Mouse (Mus musculus): ENCODE data around the gene Epn2. TPM values are rescaled to one million over a fixed set of nuclear protein-coding genes. Genes with fewer than 3 reads are reported as not detected.
A peak's percentile ranks its signal among the peaks of the same experiment; 100 is the strongest.

Epn2 gene
- polyA plus RNA-seq, 1 experiment from 2014 or later = 44.3 TPM

- Histone ChIP-seq H3K4me3 (peak overlapping the region; percentile 11; the same call in 1 of the 2 replicates), H3K4me2 (replicated peaks) (peak overlapping the region; percentile 51), H3K4me1 (peaks cover 20% of the 10 kb centered on the region), H3K27ac (no peak overlapping the region), H3K36me3 (no peaks in the 10 kb centered on the region), H3K9me3 (replicated peaks) (no peaks in the 10 kb centered on the region), H3K9ac (peak overlapping the region; percentile 53), H3K27me3 (no peaks in the 10 kb centered on the region; the same call in 1 of the 2 replicates)
- WGBS = 13% methylated on average over 18 of the region's 22 CpGs
- no peak for ATAC-seq (ENCODE audit: low FRiP score)
Measured at GRCm38 (mm10) chr11:61615686-61616522, 36.4 kb upstream of the Epn2 start.

DNA sequence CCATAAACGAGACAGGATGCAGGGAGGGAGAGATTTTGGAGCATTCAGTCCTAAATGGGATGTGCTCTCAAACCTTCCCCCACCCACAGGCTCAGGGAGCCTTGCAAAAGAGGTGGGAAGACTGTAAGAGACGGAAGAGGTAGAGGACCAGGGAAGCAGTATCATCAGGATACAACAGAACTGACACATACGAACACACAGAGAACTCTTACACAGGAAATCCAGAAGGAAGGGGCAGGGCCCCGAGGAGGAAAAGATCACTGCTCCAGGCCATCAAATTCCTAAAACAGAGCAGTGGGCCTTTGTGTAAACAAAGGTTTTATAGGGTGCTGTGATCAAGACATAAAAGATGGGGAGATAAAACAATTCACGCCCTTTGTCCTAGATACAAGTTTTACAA is 34.9 kb upstream of the Epn2 start:
- no peak for ATAC-seq (ENCODE audit: low FRiP score)
- Histone ChIP-seq H3K9me3 (replicated peaks) (no peaks in the 10 kb centered on the region), H3K4me2 (replicated peaks) (no peak overlapping the region), H3K36me3 (no peaks in the 10 kb centered on the region), H3K27ac (no peak overlapping the region), H3K4me3 (no peak overlapping the region), H3K9ac (no peak overlapping the region), H3K27me3 (no peaks in the 10 kb centered on the region; the same call in 1 of the 2 replicates), H3K4me1 (peaks cover 12% of the 10 kb centered on the region)
- WGBS = 68% methylated on average over 5 of the region's 5 CpGs

GRCm38 (mm10) chr11:61612116-61612635 is 32.7 kb upstream of the Epn2 start:
- no peaks in the 10 kb centered on the region for H3K36me3 ChIP-seq
- no peak overlapping the region for H3K4me3 ChIP-seq
- peaks cover 12% of the 10 kb centered on the region for H3K4me1 ChIP-seq
- no peak overlapping the region for H3K27ac ChIP-seq
- H3K27me3 ChIP-seq = no peaks in the 10 kb centered on the region; the same call in 1 of the 2 replicates
- peaks cover 8% of the 10 kb centered on the region; the same call in 1 of the 2 replicates for H3K9me3 ChIP-seq (replicated peaks)
- H3K4me2 ChIP-seq (replicated peaks) = no peak overlapping the region
- no peak for ATAC-seq (ENCODE audit: low FRiP score)
- 85% methylated on average over 4 of the region's 4 CpGs for WGBS
- no peak overlapping the region for H3K9ac ChIP-seq

DNA sequence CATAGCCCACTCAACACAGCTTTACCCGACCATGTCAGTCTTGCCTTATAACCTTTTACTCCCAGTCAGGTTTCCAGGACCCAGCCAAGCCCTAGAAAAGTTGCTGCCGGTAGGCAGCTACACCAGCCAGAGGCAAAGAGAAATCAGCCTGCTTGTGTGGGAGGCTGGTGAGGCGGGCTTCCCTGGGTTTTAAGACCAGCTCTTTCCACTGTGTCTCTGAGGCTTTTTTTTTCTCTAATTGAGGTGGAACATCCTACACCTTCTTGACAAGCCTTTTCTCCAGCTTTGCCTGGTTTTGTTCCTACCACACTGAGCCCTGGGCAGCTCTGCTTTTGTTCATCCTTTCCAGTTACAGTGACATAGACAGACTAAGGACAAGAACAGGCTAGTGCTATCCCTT is 31.7 kb upstream of the Epn2 start:
- Histone ChIP-seq H3K27ac (no peak overlapping the region), H3K4me3 (no peak overlapping the region), H3K27me3 (no peaks in the 10 kb centered on the region; the same call in 1 of the 2 replicates), H3K9me3 (replicated peaks) (peaks cover 12% of the 10 kb centered on the region), H3K4me1 (peaks cover 9% of the 10 kb centered on the region), H3K9ac (no peak overlapping the region), H3K4me2 (replicated peaks) (no peak overlapping the region), H3K36me3 (no peaks in the 10 kb centered on the region)
- WGBS = 84% methylated on average over 3 of the region's 3 CpGs
- ATAC-seq (ENCODE audit: low FRiP score) = no peak

DNA sequence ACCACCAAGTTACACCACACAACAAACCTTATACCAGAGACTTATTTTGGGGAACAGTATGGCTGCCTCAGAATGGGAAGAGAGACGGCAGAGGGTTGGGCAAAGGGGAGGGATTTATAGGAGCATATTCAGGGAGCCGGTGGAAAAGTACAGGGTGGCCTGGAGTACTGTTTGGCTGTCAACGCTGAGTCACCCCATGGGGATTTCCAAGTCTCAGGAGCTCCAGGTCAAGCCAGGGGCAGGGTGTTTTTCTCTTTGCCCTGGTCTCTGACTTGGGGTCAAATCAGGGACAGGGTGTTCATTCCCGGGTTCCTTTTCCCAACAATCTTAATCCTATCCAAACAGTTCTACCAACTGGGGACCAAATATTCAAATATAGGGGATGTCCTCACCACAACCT is 28.6 kb upstream of the Epn2 start:
- 75% methylated on average over 4 of the region's 4 CpGs for WGBS

DNA sequence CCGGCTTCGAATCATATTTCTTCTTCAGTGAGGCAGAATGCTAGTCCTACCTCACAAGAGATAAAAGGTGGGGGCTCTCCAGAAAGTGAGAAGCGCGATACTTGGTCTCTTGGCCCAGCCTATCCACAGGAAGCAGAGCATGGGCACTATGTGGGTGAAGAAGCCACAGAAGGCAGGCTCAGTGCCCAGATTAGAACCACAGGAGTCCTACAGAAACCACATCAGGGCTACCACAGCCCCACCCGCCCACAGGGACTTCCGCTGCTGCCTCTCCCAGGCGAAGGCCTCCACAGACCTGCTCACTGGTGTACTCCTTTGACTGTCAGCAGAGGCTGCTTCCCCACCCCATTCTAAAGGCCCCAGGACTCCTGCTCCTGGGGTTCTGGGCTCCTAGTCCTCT is 23.2 kb upstream of the Epn2 start:
- ATAC-seq (ENCODE audit: low FRiP score) = no peak
- H3K4me2 ChIP-seq (replicated peaks) = no peak overlapping the region
- no peak overlapping the region for H3K27ac ChIP-seq
- H3K27me3 ChIP-seq = 0 out of 2 replicates have a peak, but pooled peaks cover 4% of the 10 kb centered on the region
- H3K36me3 ChIP-seq = no peaks in the 10 kb centered on the region
- peaks cover 9% of the 10 kb centered on the region for H3K9me3 ChIP-seq (replicated peaks)
- H3K4me3 ChIP-seq = no peak overlapping the region
- 97% methylated on average over 7 of the region's 7 CpGs for WGBS
- no peak overlapping the region for H3K9ac ChIP-seq
- H3K4me1 ChIP-seq = no peaks in the 10 kb centered on the region

More for the DNA sequence above, 28.6 kb upstream of the Epn2 start:
- Histone ChIP-seq H3K9me3 (replicated peaks) (peaks cover 13% of the 10 kb centered on the region), H3K9ac (no peak overlapping the region), H3K4me1 (no peaks in the 10 kb centered on the region), H3K36me3 (no peaks in the 10 kb centered on the region), H3K27me3 (no peaks in the 10 kb centered on the region), H3K4me3 (no peak overlapping the region), H3K4me2 (replicated peaks) (no peak overlapping the region), H3K27ac (no peak overlapping the region)
- no peak for ATAC-seq (ENCODE audit: low FRiP score)

DNA sequence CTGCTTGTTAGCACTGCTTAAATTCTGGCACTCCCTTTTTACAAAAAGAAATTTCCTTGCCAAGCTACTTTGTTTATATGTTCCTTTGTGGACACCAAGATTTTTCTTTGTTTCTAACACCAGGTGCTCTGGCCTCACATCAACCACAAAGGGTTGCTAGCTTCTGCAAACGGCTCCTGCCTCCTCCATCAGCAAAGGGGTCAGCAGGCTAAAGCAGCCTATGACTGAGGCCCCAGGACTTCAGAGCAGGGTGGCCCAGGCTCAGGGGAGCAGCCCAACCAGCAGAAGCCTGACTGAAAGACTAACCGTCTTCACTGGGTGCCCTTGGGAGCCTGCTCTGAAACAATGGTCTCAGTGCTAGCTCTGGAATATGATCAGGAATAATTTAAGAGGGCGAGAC is 22.0 kb upstream of the Epn2 start:
- ATAC-seq (ENCODE audit: low FRiP score) = no peak
- peaks cover 4% of the 10 kb centered on the region; the same call in 1 of the 2 replicates for H3K9me3 ChIP-seq (replicated peaks)
- H3K36me3 ChIP-seq = no peaks in the 10 kb centered on the region
- no peak overlapping the region for H3K9ac ChIP-seq
- H3K27ac ChIP-seq = no peak overlapping the region
- no peak overlapping the region for H3K4me3 ChIP-seq
- H3K4me1 ChIP-seq = no peaks in the 10 kb centered on the region
- 54% methylated on average over 3 of the region's 3 CpGs for WGBS
- H3K4me2 ChIP-seq (replicated peaks) = no peak overlapping the region
- H3K27me3 ChIP-seq = 0 out of 2 replicates have a peak, but pooled peaks cover 4% of the 10 kb centered on the region

DNA sequence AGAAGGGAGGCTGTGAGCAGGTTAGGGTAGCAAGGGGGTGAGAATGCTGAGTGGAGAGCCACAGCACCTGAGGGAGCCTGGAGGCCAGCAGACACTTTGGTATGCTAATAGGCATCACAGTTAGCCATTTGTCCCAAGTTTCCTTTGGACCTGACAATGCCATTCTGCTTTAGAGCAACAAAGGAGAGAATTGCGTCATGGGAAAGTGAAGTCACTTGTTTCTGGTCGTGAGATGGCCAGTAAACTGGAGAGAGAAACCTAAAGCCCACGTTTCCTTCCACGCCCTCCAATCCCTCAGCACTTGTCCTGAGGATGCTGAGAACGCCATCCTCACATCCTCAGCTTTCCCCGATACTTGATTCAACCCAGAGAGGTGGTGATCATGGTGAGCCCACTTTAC is 18.9 kb upstream of the Epn2 start:
- Histone ChIP-seq H3K9me3 (replicated peaks) (no peaks in the 10 kb centered on the region), H3K4me1 (no peaks in the 10 kb centered on the region), H3K36me3 (no peaks in the 10 kb centered on the region), H3K9ac (no peak overlapping the region), H3K4me2 (replicated peaks) (no peak overlapping the region), H3K4me3 (no peak overlapping the region), H3K27ac (no peak overlapping the region), H3K27me3 (0 out of 2 replicates have a peak, but pooled peaks cover 4% of the 10 kb centered on the region)
- no peak for ATAC-seq (ENCODE audit: low FRiP score)
- 56% methylated on average over 6 of the region's 6 CpGs for WGBS

DNA sequence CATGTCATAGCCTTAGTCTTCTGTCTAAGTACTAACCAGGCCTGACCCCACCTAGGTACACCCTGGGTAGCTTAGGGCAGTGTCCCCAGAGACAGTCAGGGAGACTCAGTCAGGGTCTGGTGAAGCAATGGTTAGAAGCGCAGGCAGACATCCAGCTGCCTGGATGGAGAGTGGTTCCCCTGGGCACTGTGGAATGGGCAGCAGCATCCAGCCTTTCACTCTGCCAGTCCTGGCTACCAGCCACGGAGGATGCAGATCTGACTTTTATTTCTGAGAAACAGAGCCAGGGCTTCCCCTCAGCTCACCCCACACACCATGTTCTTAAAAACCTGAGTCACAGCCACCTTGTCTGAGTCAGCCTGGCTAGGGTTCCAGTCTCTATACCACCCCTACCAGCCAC is 18.0 kb upstream of the Epn2 start:
- WGBS = 84% methylated on average over 2 of the region's 2 CpGs
- no peak overlapping the region for H3K4me2 ChIP-seq (replicated peaks)
- no peaks in the 10 kb centered on the region for H3K4me1 ChIP-seq
- no peaks in the 10 kb centered on the region for H3K36me3 ChIP-seq
- H3K27ac ChIP-seq = no peak overlapping the region
- ATAC-seq (ENCODE audit: low FRiP score) = no peak
- H3K9me3 ChIP-seq (replicated peaks) = no peaks in the 10 kb centered on the region
- H3K9ac ChIP-seq = no peak overlapping the region
- H3K4me3 ChIP-seq = no peak overlapping the region
- 0 out of 2 replicates have a peak, but pooled peaks cover 4% of the 10 kb centered on the region for H3K27me3 ChIP-seq

DNA sequence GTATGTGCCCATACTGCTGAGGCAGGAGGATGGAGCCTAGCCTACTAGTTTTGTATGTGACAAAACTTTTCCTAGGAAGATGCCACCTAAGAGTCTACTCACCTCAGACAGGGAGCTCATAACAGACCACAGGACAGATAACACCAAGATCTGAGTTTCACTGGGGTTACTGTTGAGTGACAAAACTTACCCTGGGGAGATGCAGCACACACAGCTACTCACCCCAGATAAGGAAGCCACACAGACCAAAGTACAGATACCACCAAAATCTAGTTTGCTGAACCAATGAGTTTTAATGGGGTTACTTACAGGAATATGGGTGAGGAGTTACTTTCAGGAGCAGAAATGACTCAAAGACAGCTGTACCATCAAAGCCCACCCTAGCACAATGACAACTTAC is 13.6 kb upstream of the Epn2 start:
- no peak for ATAC-seq (ENCODE audit: low FRiP score)
- Histone ChIP-seq H3K27ac (no peak overlapping the region), H3K4me3 (no peak overlapping the region), H3K9ac (no peak overlapping the region), H3K4me1 (no peaks in the 10 kb centered on the region), H3K9me3 (replicated peaks) (no peaks in the 10 kb centered on the region), H3K36me3 (no peaks in the 10 kb centered on the region), H3K27me3 (no peaks in the 10 kb centered on the region), H3K4me2 (replicated peaks) (no peak overlapping the region)

DNA sequence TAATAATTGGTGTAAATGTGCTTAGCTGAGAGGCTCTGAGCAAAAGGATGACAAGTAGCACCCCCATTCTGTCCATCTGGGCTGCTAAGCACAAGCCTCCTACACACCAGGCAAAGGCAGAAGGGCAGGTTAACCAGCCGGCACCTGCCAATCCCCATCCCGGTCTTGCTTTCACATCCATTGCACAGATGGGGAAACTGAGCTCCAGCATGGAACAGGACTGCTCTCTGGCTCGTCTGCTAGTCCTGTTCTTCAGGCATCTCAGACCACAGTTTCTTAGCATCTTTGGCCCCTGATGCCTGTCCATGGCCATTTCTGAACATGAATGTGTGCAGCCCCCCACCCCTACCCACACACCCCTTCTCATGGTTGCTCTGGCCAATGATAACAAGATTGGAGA is 12.6 kb upstream of the Epn2 start:
- H3K27me3 ChIP-seq = no peaks in the 10 kb centered on the region
- no peaks in the 10 kb centered on the region for H3K9me3 ChIP-seq (replicated peaks)
- H3K4me2 ChIP-seq (replicated peaks) = no peak overlapping the region
- no peak overlapping the region for H3K27ac ChIP-seq
- no peaks in the 10 kb centered on the region for H3K36me3 ChIP-seq
- no peak overlapping the region for H3K4me3 ChIP-seq
- 85% methylated on average over 3 of the region's 3 CpGs for WGBS
- ATAC-seq (ENCODE audit: low FRiP score) = no peak
- no peaks in the 10 kb centered on the region for H3K4me1 ChIP-seq
- H3K9ac ChIP-seq = no peak overlapping the region

GRCm38 (mm10) chr11:61590516-61591213 is 11.2 kb upstream of the Epn2 start:
- 48% methylated on average over 7 of the region's 7 CpGs for WGBS
- Histone ChIP-seq H3K4me1 (no peaks in the 10 kb centered on the region), H3K9me3 (replicated peaks) (no peaks in the 10 kb centered on the region)

More at GRCm38 (mm10) chr11:61590516-61591213, 11.2 kb upstream of the Epn2 start:
- no peak overlapping the region for H3K4me3 ChIP-seq
- no peaks in the 10 kb centered on the region for H3K27me3 ChIP-seq
- no peak overlapping the region for H3K4me2 ChIP-seq (replicated peaks)
- ATAC-seq (ENCODE audit: low FRiP score) = no peak
- H3K9ac ChIP-seq = no peak overlapping the region
- no peak overlapping the region for H3K27ac ChIP-seq
- H3K36me3 ChIP-seq = no peaks in the 10 kb centered on the region

All from hindbrain, embryonic 12.5 days (tissue).